Mouse (Mus musculus) MEL (cell line): ENCODE results near the gene Rap1b. TPM values are rescaled to one million over a fixed set of nuclear protein-coding genes. Genes with fewer than 3 reads are reported as not detected.

Experiments
- DNase-seq: peaks from one replicate; pipeline ENCODE4 v3.0.0; 2011; ENCODE audit warnings: low read depth, low spot score
- H3K27ac ChIP-seq: 2 replicates; pipeline ENCODE4 v1.5.1; 2012; ENCODE audit warnings: low read depth, mild to moderate bottlenecking, control low read depth, low read length, moderate library complexity; ENCODE audit not compliant: control insufficient read depth
- H3K27me3 ChIP-seq, 2 experiments: fragments of 150-350 bp in 1 of 2; sonication (generic) in 1 of 2; 2 replicates each; pipeline ENCODE4 v1.6.1; 2012; ENCODE audit warnings: low read length in 2 of 2, mild to moderate bottlenecking in 2 of 2, improper control_type of control experiment in 1 of 2, moderate library complexity in 1 of 2; ENCODE audit not compliant: insufficient read depth in 2 of 2, control insufficient read depth in 1 of 2
- H3K36me3 ChIP-seq, 2 experiments: 2 replicates each; pipeline ENCODE4 v1.6.1; 2012 to 2014; ENCODE audit warnings: low read length in 2 of 2, improper control_type of control experiment in 1 of 2, inconsistent platforms in 1 of 2, mild to moderate bottlenecking in 1 of 2; ENCODE audit not compliant: insufficient read depth in 2 of 2, control insufficient read depth in 1 of 2
- H3K4me1 ChIP-seq, 2 experiments: fragments of 150-350 bp in 1 of 2; sonication (generic) in 1 of 2; 2 replicates each; pipeline ENCODE4 v1.6.1; 2012; ENCODE audit warnings: low read length in 2 of 2, improper control_type of control experiment in 1 of 2, mild to moderate bottlenecking in 1 of 2; ENCODE audit not compliant: insufficient read depth in 2 of 2, control insufficient read depth in 1 of 2
- H3K4me3 ChIP-seq, 2 experiments: fragments of 150-350 bp in 1 of 2; sonication (generic) in 1 of 2; 2 replicates each; pipeline ENCODE4 v1.5.1; 2012; ENCODE audit warnings: low read depth in 2 of 2, low read length in 2 of 2, mild to moderate bottlenecking in 2 of 2, moderate library complexity in 2 of 2, control low read depth in 1 of 2, improper control_type of control experiment in 1 of 2; ENCODE audit not compliant: control insufficient read depth in 1 of 2, insufficient read depth in 1 of 2
- H3K79me2 ChIP-seq: 2 replicates; pipeline ENCODE4 v1.6.1; 2012; ENCODE audit warnings: mild to moderate bottlenecking, low read length, moderate library complexity; ENCODE audit not compliant: control insufficient read depth, poor library complexity, insufficient read depth
- H3K9ac ChIP-seq: 2 replicates; pipeline ENCODE4 v1.6.1; 2012; ENCODE audit warnings: low read depth, mild to moderate bottlenecking, control low read depth, low read length, moderate library complexity; ENCODE audit not compliant: control insufficient read depth, poor library complexity, severe bottlenecking
- H3K9me3 ChIP-seq: fragments of 150-350 bp; sonication (generic); replicated peaks from 2 replicates; pipeline ENCODE4 v1.6.1; 2012; ENCODE audit warnings: mild to moderate bottlenecking, low read length, improper control_type of control experiment, moderate library complexity; ENCODE audit not compliant: insufficient read depth
- BHLHE40 ChIP-seq: IDR thresholded peaks from 2 replicates; pipeline ENCODE4 v1.6.1; 2012; ENCODE audit warnings: low read depth, mild to moderate bottlenecking, inconsistent platforms, low read length, improper control_type of control experiment, borderline replicate concordance
- CHD2 ChIP-seq: IDR thresholded peaks from 2 replicates; pipeline ENCODE4 v1.6.1; 2011; ENCODE audit warnings: low read length, improper control_type of control experiment
- CTCF ChIP-seq, 3 experiments: IDR thresholded peaks in 2 of 3; conservative IDR thresholded peaks in 1 of 3; 2 replicates each; pipeline ENCODE4 v1.5.1; 2011 to 2012; ENCODE audit warnings: low read length in 3 of 3, low read depth in 2 of 3, mild to moderate bottlenecking in 2 of 3, improper control_type of control experiment in 1 of 3, inconsistent platforms in 1 of 3, mixed read lengths in 1 of 3, moderate library complexity in 1 of 3; ENCODE audit not compliant: control insufficient read depth in 1 of 3, insufficient read depth in 1 of 3, poor library complexity in 1 of 3, severe bottlenecking in 1 of 3
- E2F4 ChIP-seq: IDR thresholded peaks from 2 replicates; pipeline ENCODE4 v1.6.1; 2011; ENCODE audit warnings: low read depth, low read length, improper control_type of control experiment, borderline replicate concordance
- ELF1 ChIP-seq: IDR thresholded peaks from 2 replicates; pipeline ENCODE4 v1.6.1; 2014; ENCODE audit warnings: low read depth, mild to moderate bottlenecking, inconsistent platforms, low read length, improper control_type of control experiment, moderate library complexity
- GATA1 ChIP-seq: IDR thresholded peaks from 2 replicates; pipeline ENCODE4 v1.6.1; 2011; ENCODE audit warnings: low read depth, low read length, improper control_type of control experiment
- JUND ChIP-seq: IDR thresholded peaks from 2 replicates; pipeline ENCODE4 v1.6.1; 2011; ENCODE audit warnings: low read depth, mild to moderate bottlenecking, improper control_type of control experiment, low read length
- MAFK ChIP-seq: IDR thresholded peaks from 2 replicates; pipeline ENCODE4 v1.6.1; 2011; ENCODE audit warnings: low read depth, mild to moderate bottlenecking, low read length, improper control_type of control experiment, borderline replicate concordance
- MAZ ChIP-seq: IDR thresholded peaks from 2 replicates; pipeline ENCODE4 v1.6.1; 2012; ENCODE audit warnings: low read depth, mild to moderate bottlenecking, inconsistent platforms, low read length, improper control_type of control experiment
- MYB ChIP-seq: IDR thresholded peaks from 2 replicates; pipeline ENCODE4 v1.6.1; 2011; ENCODE audit warnings: mild to moderate bottlenecking, low read depth, low read length, improper control_type of control experiment
- NELFE ChIP-seq: IDR thresholded peaks from 2 replicates; pipeline ENCODE4 v1.6.1; 2011; ENCODE audit warnings: low read depth, low read length, improper control_type of control experiment
- NRF1 ChIP-seq: IDR thresholded peaks from 2 replicates; pipeline ENCODE4 v1.6.1; 2014; ENCODE audit warnings: low read depth, mild to moderate bottlenecking, inconsistent platforms, low read length, improper control_type of control experiment, moderate library complexity; ENCODE audit not compliant: poor library complexity, insufficient read depth, severe bottlenecking
- POLR2A ChIP-seq, 2 experiments: IDR thresholded peaks; 2 replicates each; pipeline ENCODE4 v1.6.1; 2011 to 2012; ENCODE audit warnings: low read length in 2 of 2, mild to moderate bottlenecking in 2 of 2, control low read depth in 1 of 2, improper control_type of control experiment in 1 of 2, low read depth in 1 of 2, moderate library complexity in 1 of 2; ENCODE audit not compliant: control insufficient read depth in 1 of 2, insufficient read depth in 1 of 2, poor library complexity in 1 of 2
- POLR2AphosphoS2 ChIP-seq: IDR thresholded peaks from 2 replicates; pipeline ENCODE4 v1.6.1; 2011; ENCODE audit warnings: low read length, improper control_type of control experiment
- RAD21 ChIP-seq: IDR thresholded peaks from 2 replicates; pipeline ENCODE4 v1.6.1; 2011; ENCODE audit warnings: mild to moderate bottlenecking, low read depth, low read length, improper control_type of control experiment
- SIN3A ChIP-seq: IDR thresholded peaks from 2 replicates; pipeline ENCODE4 v1.6.1; 2012; ENCODE audit warnings: low read length, improper control_type of control experiment, inconsistent platforms
- SMC3 ChIP-seq: IDR thresholded peaks from 2 replicates; pipeline ENCODE4 v1.6.1; 2011; ENCODE audit warnings: low read depth, low read length, improper control_type of control experiment
- TBP ChIP-seq: IDR thresholded peaks from 2 replicates; pipeline ENCODE4 v1.8.0; 2011; ENCODE audit warnings: low read depth, low read length, improper control_type of control experiment
- UBTF ChIP-seq: IDR thresholded peaks from 2 replicates; pipeline ENCODE4 v1.6.1; 2012; ENCODE audit warnings: low read depth, mild to moderate bottlenecking, inconsistent platforms, low read length, improper control_type of control experiment, moderate library complexity, borderline replicate concordance; ENCODE audit not compliant: insufficient read depth
- USF2 ChIP-seq, 2 experiments: IDR thresholded peaks; 2 replicates each; pipeline ENCODE4 v1.6.1; 2011 to 2012; ENCODE audit warnings: improper control_type of control experiment in 2 of 2, low read length in 2 of 2, borderline replicate concordance in 1 of 2, inconsistent platforms in 1 of 2, low read depth in 1 of 2, mild to moderate bottlenecking in 1 of 2; ENCODE audit not compliant: insufficient read depth in 1 of 2
- ZC3H11A ChIP-seq: IDR thresholded peaks from 2 replicates; pipeline ENCODE4 v1.6.1; 2012; ENCODE audit warnings: low read depth, mild to moderate bottlenecking, inconsistent platforms, low read length, improper control_type of control experiment
- polyA plus RNA-seq, 2 experiments: library from polyadenylated mRNA; stranded (reverse) in 1 of 2; unstranded in 1 of 2; fragments of >175 nt in 1 of 2; fragments of >200 nt in 1 of 2; gene quantifications; 2 replicates each; pipeline versions ENCODE4 v1.2.1 to v1.2.4; 2012; ENCODE audit warnings: low replicate concordance in 2 of 2, low read depth in 1 of 2; ENCODE audit not compliant: insufficient read length in 2 of 2, insufficient read depth in 1 of 2, missing spikeins in 1 of 2
- total RNA-seq: library from RNA; depleted of rRNA; stranded (reverse); fragments of 300-350 nt; gene quantifications from 2 replicates; pipeline ENCODE4 v1.2.3, GENCODE M21; 2012

Rap1b gene
- total and polyA plus RNA-seq, 3 experiments = 42.3 to 89.1 (median 83.3) TPM

DNA sequence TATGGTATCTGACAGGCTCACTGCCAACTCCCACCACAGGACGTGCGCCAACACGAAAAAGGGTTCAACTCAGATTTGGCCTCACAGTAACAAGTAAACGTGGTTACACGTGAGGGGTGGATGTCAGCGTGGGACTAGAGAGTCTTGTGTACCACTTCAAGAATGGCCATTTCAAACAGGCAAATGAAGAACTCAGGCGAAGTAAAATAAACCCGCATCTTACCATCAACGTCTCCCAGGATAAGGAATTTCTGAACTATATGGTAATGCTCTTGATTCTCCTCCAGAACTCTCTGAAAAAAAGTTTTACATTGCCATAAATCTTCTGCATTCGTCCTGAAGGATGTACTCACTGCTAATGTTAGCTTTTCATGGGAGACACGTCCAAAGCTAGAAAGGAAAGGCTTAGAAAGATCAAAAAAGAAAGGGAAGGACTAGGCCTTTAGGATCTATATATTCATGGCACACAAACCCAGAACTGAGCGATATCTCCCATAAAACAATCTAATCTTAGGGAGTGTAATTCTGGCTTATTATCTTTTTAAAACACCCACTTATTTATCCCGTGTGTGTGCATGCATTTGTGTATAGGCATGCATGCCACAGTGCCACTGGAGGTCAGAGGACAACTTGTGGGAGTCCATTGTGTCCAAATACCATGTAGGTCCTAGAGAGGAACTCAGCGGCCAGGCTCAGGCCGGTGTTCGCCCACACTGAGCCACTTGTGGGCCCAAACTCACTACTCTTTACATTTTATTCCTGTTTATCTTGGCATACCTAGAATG is 79.5 kb downstream of the Rap1b start:
- H3K79me2 ChIP-seq = no peaks in the 10 kb centered on the region

DNA sequence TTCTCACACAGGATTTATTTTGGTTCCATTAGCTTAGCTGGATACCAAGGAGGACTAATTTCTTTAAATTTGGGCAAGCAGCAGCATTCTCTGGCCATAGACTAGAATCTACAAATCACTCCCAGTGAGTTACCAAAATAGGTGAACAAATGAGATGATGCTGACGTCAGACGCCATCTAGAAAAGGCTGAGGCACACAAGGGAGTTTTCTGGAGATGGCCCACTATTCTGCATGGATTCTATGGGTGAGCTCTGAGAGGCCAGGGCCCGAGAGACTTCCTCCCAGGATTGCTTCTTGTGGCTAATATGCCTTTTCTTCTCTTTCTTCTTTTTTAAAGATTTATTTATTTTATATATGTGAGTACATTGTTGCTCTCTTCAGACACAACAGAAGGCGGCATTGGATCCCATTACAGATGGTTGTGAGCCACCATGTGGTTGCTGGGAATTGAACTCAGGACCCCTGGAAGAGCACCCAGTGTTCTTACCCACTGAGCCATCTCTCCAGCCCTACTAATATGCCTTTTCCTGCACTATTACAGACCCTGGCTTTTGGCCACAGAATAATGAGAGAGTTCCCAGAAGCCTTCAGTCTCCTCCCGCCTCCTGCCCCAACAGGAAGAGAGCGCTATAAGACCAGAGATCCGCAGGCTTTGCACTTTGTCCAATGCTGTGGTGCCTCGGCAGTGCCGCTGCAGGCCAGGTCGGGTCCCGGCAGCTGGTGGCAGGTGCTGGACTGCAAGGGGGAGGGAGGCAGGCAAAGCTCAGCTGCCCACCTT is 80.5 kb downstream of the Rap1b start:
- H3K79me2 ChIP-seq = no peaks in the 10 kb centered on the region
- no peak for DNase-seq
- H3K4me3 ChIP-seq = no peak overlapping the region
- H3K4me1 ChIP-seq = no peaks in the 10 kb centered on the region
- no peak for TF ChIP-seq MYB
- TF ChIP-seq POLR2A (IDR thresholded peaks at IDR 0.05; ENCODE audit: control insufficient read depth in 1 of 2, insufficient read depth in 1 of 2, low read depth in 1 of 2, low read length in 2 of 2, poor library complexity in 1 of 2) = 0 out of 4 replicates have a peak, but pooled peaks of 1 of the 2 experiments have one; percentile 21
- TF ChIP-seq POLR2AphosphoS2 = no peak
- no peaks in the 10 kb centered on the region for H3K27me3 ChIP-seq
- no peaks in the 10 kb centered on the region for H3K9me3 ChIP-seq
- H3K36me3 ChIP-seq = peaks cover 0 to 27% of the 10 kb centered on the region in 2 experiments; a peak in 2 of 4 replicates
- no peak overlapping the region for H3K9ac ChIP-seq
- no peak overlapping the region for H3K27ac ChIP-seq

More for the DNA sequence above, 79.5 kb downstream of the Rap1b start:
- H3K9me3 ChIP-seq = no peaks in the 10 kb centered on the region
- H3K4me1 ChIP-seq = no peaks in the 10 kb centered on the region
- no peak overlapping the region for H3K4me3 ChIP-seq
- H3K9ac ChIP-seq = no peak overlapping the region
- no peak for TF ChIP-seq E2F4
- TF ChIP-seq NELFE = no peak
- no peak for TF ChIP-seq POLR2AphosphoS2
- TF ChIP-seq BHLHE40 = no peak
- TF ChIP-seq SMC3 = no peak
- TF ChIP-seq JUND = no peak
- no peak for TF ChIP-seq GATA1
- no peak for TF ChIP-seq MAFK
- no peak for TF ChIP-seq ZC3H11A
- TF ChIP-seq NRF1 = no peak
- no peak for TF ChIP-seq POLR2A (IDR thresholded peaks at IDR 0.05; ENCODE audit: control insufficient read depth in 1 of 2, insufficient read depth in 1 of 2, low read depth in 1 of 2, low read length in 2 of 2, poor library complexity in 1 of 2)
- no peak for TF ChIP-seq SIN3A
- no peak for TF ChIP-seq TBP
- TF ChIP-seq RAD21 = no peak
- no peak for TF ChIP-seq CHD2
- no peak for TF ChIP-seq MAZ
- no peak for TF ChIP-seq ELF1
- TF ChIP-seq CTCF (IDR thresholded peaks at IDR 0.05 in 2 of 3, conservative IDR thresholded peaks at IDR 0.05 in 1 of 3; ENCODE audit: control insufficient read depth in 1 of 3, insufficient read depth in 1 of 3, low read depth in 2 of 3, low read length in 3 of 3, poor library complexity in 1 of 3, severe bottlenecking in 1 of 3) = no peak
- no peak for TF ChIP-seq USF2 (IDR thresholded peaks at IDR 0.05; ENCODE audit: borderline replicate concordance in 1 of 2, insufficient read depth in 1 of 2, low read depth in 1 of 2, low read length in 2 of 2)
- no peak for TF ChIP-seq UBTF
- peaks cover 0 to 26% of the 10 kb centered on the region in 2 experiments; a peak in 2 of 4 replicates for H3K36me3 ChIP-seq
- H3K27ac ChIP-seq = no peak overlapping the region
- DNase-seq = no peak
- no peaks in the 10 kb centered on the region for H3K27me3 ChIP-seq
